Comparison of ENCODE assay signal across 14 mouse cellular contexts in the genomic region with DNA sequence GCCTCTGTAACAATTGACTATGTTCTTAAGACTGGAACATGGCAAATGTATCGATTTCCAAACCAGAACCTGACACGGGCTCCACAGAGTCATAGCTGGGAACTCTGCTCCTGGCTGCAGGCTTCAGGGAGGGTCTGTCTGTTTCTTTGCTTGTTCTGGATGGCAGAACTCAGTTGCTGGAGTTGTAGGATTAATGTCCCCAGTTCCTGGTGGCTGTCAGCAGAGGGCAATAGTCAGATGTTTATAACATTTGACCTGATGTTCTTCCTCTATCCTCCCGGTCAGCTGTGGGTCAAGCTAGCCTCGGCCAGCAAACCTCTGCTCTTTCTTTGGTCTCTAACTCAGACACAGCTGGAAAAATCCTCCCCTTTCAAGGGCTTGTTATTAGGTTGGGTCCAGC.
DNase-seq lines count a peak whose midpoint lies in the region; ATAC-seq and TF ChIP-seq lines count a peak whose summit lies in the region.
"Had no signal": no experiment of that assay in that cellular context is flagged by ENCODE, and none has a peak within 500 bp of the region (broad histone marks: within the 10 kb centered on the region; RNA-seq: fewer than 3 reads in every experiment).

No protein-coding gene starts in this region.

- H3K27ac ChIP-seq in hindbrain, postnatal 0 days = no peak overlapping the region
- H3K27ac ChIP-seq in hindbrain, embryonic 14.5 days = no peak overlapping the region
- H3K27ac ChIP-seq in cortical plate, adult 2 months (ENCODE audit: insufficient read depth, low read length) = no peak overlapping the region
- H3K27ac ChIP-seq: hindbrain, embryonic 15.5 days had no signal

- peak; percentile 50 for TF ChIP-seq CTCF in hindbrain, postnatal 0 days (IDR thresholded peaks at IDR 0.05; ENCODE audit: low read depth)
- TF ChIP-seq CTCF in cortical plate, adult 2 months (IDR thresholded peaks at IDR 0.05; ENCODE audit: extremely low read depth, insufficient read depth, low read length) = peak; percentile 17; the same call in 1 of the 2 replicates

- H3K9me3 ChIP-seq in hindbrain, postnatal 0 days (ENCODE audit: low read length) = no peaks in the 10 kb centered on the region
- 0 out of 2 replicates have a peak, but pooled peaks cover 4% of the 10 kb centered on the region for H3K9me3 ChIP-seq in hindbrain, embryonic 14.5 days (ENCODE audit: control insufficient read depth, low read length)
- H3K9me3 ChIP-seq: hindbrain, embryonic 15.5 days had no signal

- no peak overlapping the region for H3K9ac ChIP-seq in hindbrain, postnatal 0 days (replicated peaks; ENCODE audit: low read length)
- no peak overlapping the region for H3K9ac ChIP-seq in hindbrain, embryonic 14.5 days
- H3K9ac ChIP-seq: hindbrain, embryonic 15.5 days had no signal

- TF ChIP-seq POLR2A in cortical plate, adult 2 months (IDR thresholded peaks at IDR 0.05; ENCODE audit: extremely low read depth, insufficient read depth, low read length) = no peak

- no peaks in the 10 kb centered on the region for H3K36me3 ChIP-seq in hindbrain, postnatal 0 days (ENCODE audit: insufficient read depth, low read length)
- H3K36me3 ChIP-seq in hindbrain, embryonic 14.5 days (replicated peaks; ENCODE audit: control insufficient read depth, insufficient read depth) = no peaks in the 10 kb centered on the region
- H3K36me3 ChIP-seq: hindbrain, embryonic 15.5 days had no signal

- ATAC-seq in hindbrain, postnatal 0 days = no peak
- ATAC-seq in hindbrain, embryonic 14.5 days (ENCODE audit: low FRiP score) = no peak

- no peak for DNase-seq in hindbrain, postnatal 0 days (ENCODE audit: low spot score)
- DNase-seq in hindbrain, embryonic 14.5 days (ENCODE audit: low spot score) = no peak
- peak; percentile 12 for DNase-seq in lung, postnatal 14 days
- no peak for DNase-seq in lung, adult 18-20 months
- peak; percentile 47 for DNase-seq in retina, embryonic 14.5 days (ENCODE audit: low spot score)
- no peak for DNase-seq in cerebellum, adult 9-10 months
- DNase-seq in right cerebral cortex, adult 18-20 months = no peak
- DNase-seq: adrenal gland, postnatal 10 days; cerebellum, adult 8-10 months; gastrocnemius, postnatal 10 days; thymus, postnatal 4 days had no signal

- no peaks in the 10 kb centered on the region; the same call in 1 of the 2 replicates for H3K4me1 ChIP-seq in hindbrain, postnatal 0 days (ENCODE audit: insufficient read depth, low read length)
- H3K4me1 ChIP-seq in hindbrain, embryonic 14.5 days (replicated peaks; ENCODE audit: control insufficient read depth, insufficient read depth, low read length) = peaks cover 10% of the 10 kb centered on the region; the same call in 1 of the 2 replicates
- H3K4me1 ChIP-seq in cortical plate, adult 2 months (ENCODE audit: control insufficient read depth, insufficient read depth, low read length) = peaks cover 9% of the 10 kb centered on the region

- 44% methylated on average over 4 of the region's 4 CpGs for WGBS in hindbrain, postnatal 0 days
- 49% methylated on average over 4 of the region's 4 CpGs for WGBS in hindbrain, embryonic 14.5 days

- no peaks in the 10 kb centered on the region for H3K27me3 ChIP-seq in hindbrain, postnatal 0 days (ENCODE audit: insufficient read depth, low read length)
- no peaks in the 10 kb centered on the region for H3K27me3 ChIP-seq in hindbrain, embryonic 14.5 days (ENCODE audit: control insufficient read depth, insufficient read depth, low read length)
- H3K27me3 ChIP-seq: hindbrain, embryonic 15.5 days had no signal

- no peak overlapping the region for H3K4me3 ChIP-seq in hindbrain, postnatal 0 days (ENCODE audit: low read length)
- no peak overlapping the region for H3K4me3 ChIP-seq in hindbrain, embryonic 14.5 days (replicated peaks; ENCODE audit: low read length)
- no peak overlapping the region for H3K4me3 ChIP-seq in cortical plate, adult 2 months (ENCODE audit: insufficient read depth, low read length)
- H3K4me3 ChIP-seq: erythroblast, embryonic 14.5 days; hindbrain, embryonic 15.5 days had no signal

- H3K4me2 ChIP-seq in hindbrain, postnatal 0 days (ENCODE audit: low read depth, low read length) = no peak overlapping the region
- H3K4me2 ChIP-seq in hindbrain, embryonic 14.5 days (replicated peaks) = no peak overlapping the region
- H3K4me2 ChIP-seq: hindbrain, embryonic 15.5 days had no signal

Comparison
In these comparisons a context has a peak if more than half of its experiments do, and no peak if none do; other contexts are left out.
1. DNase-seq: peak in lung, postnatal 14 days (single experiment) and retina, embryonic 14.5 days (single experiment); none in hindbrain, postnatal 0 days (single experiment), hindbrain, embryonic 14.5 days (single experiment), lung, adult 18-20 months (0 of 2), cerebellum, adult 9-10 months (single experiment) and right cerebral cortex, adult 18-20 months (single experiment).